13 mouse cellular contexts compared by ENCODE assay signal in genomic region chr2:174599071-174599635, GRCm38 (mm10). TPM values are rescaled to one million over a fixed set of nuclear protein-coding genes. Genes with fewer than 3 reads are reported as not detected.
DNase-seq lines count a peak whose midpoint lies in the region; ATAC-seq and TF ChIP-seq lines count a peak whose summit lies in the region.
"Had no signal": no experiment of that assay in that cellular context is flagged by ENCODE, and none has a peak within 500 bp of the region (broad histone marks: within the 10 kb centered on the region; RNA-seq: fewer than 3 reads in every experiment).

No protein-coding gene starts in this region.

- WGBS in kidney, embryonic 16.5 days: 72% methylated on average over 9 of the region's 9 CpGs
- WGBS in spleen, adult 2 months: 80% methylated on average over 9 of the region's 9 CpGs
- WGBS in midbrain, embryonic 13.5 days: 93% methylated on average over 9 of the region's 9 CpGs

- H3K9ac ChIP-seq in kidney, embryonic 16.5 days (replicated peaks; ENCODE audit: low read length): no peak overlapping the region
- H3K9ac ChIP-seq in midbrain, embryonic 13.5 days (replicated peaks): no peak overlapping the region
- H3K9ac ChIP-seq: forebrain, embryonic 15.5 days; liver, embryonic 12.5 days had no signal

- no peaks in the 10 kb centered on the region for H3K27me3 ChIP-seq in kidney, embryonic 16.5 days (ENCODE audit: insufficient read depth, low read length)
- H3K27me3 ChIP-seq in spleen, adult 2 months (ENCODE audit: control insufficient read depth, insufficient read depth, low read length): no peaks in the 10 kb centered on the region
- H3K27me3 ChIP-seq in midbrain, embryonic 13.5 days: no peaks in the 10 kb centered on the region
- H3K27me3 ChIP-seq: forebrain, embryonic 15.5 days had no signal

- peak overlapping the region; percentile 64 for H3K27ac ChIP-seq in kidney, embryonic 16.5 days (ENCODE audit: low read length)
- H3K27ac ChIP-seq in spleen, adult 2 months (ENCODE audit: insufficient read depth, low read length): peak overlapping the region; percentile 73
- H3K27ac ChIP-seq in midbrain, embryonic 13.5 days: no peak overlapping the region
- H3K27ac ChIP-seq: forebrain, embryonic 15.5 days; liver, embryonic 12.5 days had no signal

- H3K9me3 ChIP-seq in kidney, embryonic 16.5 days (ENCODE audit: low read length): no peaks in the 10 kb centered on the region
- no peaks in the 10 kb centered on the region for H3K9me3 ChIP-seq in midbrain, embryonic 13.5 days
- H3K9me3 ChIP-seq: forebrain, embryonic 15.5 days; liver, embryonic 12.5 days had no signal

- no peak for ATAC-seq in kidney, embryonic 16.5 days (ENCODE audit: low FRiP score, low TSS enrichment)
- no peak for ATAC-seq in midbrain, embryonic 13.5 days
- ATAC-seq: forebrain, embryonic 15.5 days; liver, embryonic 12.5 days had no signal

- DNase-seq in gastrocnemius, postnatal 14 days: peak; percentile 11
- no peak for DNase-seq in gastrocnemius, postnatal 25 days
- no peak for DNase-seq in kidney, postnatal 25 days
- DNase-seq in spleen, adult 2 months (ENCODE audit: low read depth in 1 of 2, low spot score in 2 of 2): no peak
- DNase-seq in spleen, postnatal 36 days (ENCODE audit: low spot score in 2 of 2): no peak
- no peak for DNase-seq in adrenal gland, postnatal 14 days
- DNase-seq: gastrocnemius, postnatal 36 days; kidney, adult 11 months had no signal

- TF ChIP-seq POLR2A in spleen, adult 2 months (IDR thresholded peaks at IDR 0.05; ENCODE audit: low read depth, low read length): no peak

- H3K4me1 ChIP-seq in kidney, embryonic 16.5 days (ENCODE audit: insufficient read depth, low read length): no peaks in the 10 kb centered on the region
- H3K4me1 ChIP-seq in spleen, adult 2 months (ENCODE audit: control insufficient read depth, insufficient read depth, insufficient read length): peaks cover 34% of the 10 kb centered on the region; the same call in 1 of the 2 replicates
- H3K4me1 ChIP-seq in midbrain, embryonic 13.5 days (replicated peaks): no peaks in the 10 kb centered on the region
- H3K4me1 ChIP-seq: forebrain, embryonic 15.5 days had no signal

- no peaks in the 10 kb centered on the region for H3K36me3 ChIP-seq in kidney, embryonic 16.5 days (ENCODE audit: insufficient read depth, low read length)
- no peaks in the 10 kb centered on the region for H3K36me3 ChIP-seq in spleen, adult 2 months (ENCODE audit: control insufficient read depth, insufficient read depth, low read length)
- H3K36me3 ChIP-seq in midbrain, embryonic 13.5 days: no peaks in the 10 kb centered on the region
- H3K36me3 ChIP-seq: forebrain, embryonic 15.5 days; liver, embryonic 12.5 days had no signal

- intact Hi-C loops in gastrocnemius, postnatal 14 days (cut with DNase I; ENCODE audit: low total_unique reads): no loop called here

- no peak for TF ChIP-seq CTCF in spleen, adult 2 months (IDR thresholded peaks at IDR 0.05; ENCODE audit: extremely low read depth, insufficient read depth, insufficient read length, insufficient replicate concordance)

- H3K4me2 ChIP-seq in kidney, embryonic 16.5 days (replicated peaks; ENCODE audit: low read depth, low read length): no peak overlapping the region
- H3K4me2 ChIP-seq in midbrain, embryonic 13.5 days (replicated peaks): no peak overlapping the region
- H3K4me2 ChIP-seq: forebrain, embryonic 15.5 days; liver, embryonic 12.5 days had no signal

- H3K4me3 ChIP-seq in kidney, embryonic 16.5 days (ENCODE audit: low read length): no peak overlapping the region
- peak overlapping the region; percentile 36; the same call in 1 of the 2 replicates for H3K4me3 ChIP-seq in spleen, adult 2 months (ENCODE audit: extremely low read depth, insufficient read depth, insufficient read length)
- H3K4me3 ChIP-seq in midbrain, embryonic 13.5 days (replicated peaks): no peak overlapping the region
- H3K4me3 ChIP-seq: forebrain, embryonic 15.5 days; liver, embryonic 12.5 days had no signal

RNA-seq across cellular contexts. Expression of gene Zfp831, which starts 44.2 kb away (rescaled TPM):
- under 1 TPM in 1 of 2 experiments, not detected in 1; 0.02 TPM for total RNA-seq in gastrocnemius, postnatal 14 days (2021)
- total RNA-seq in gastrocnemius, postnatal 25 days (2021): under 1 TPM in 1 of 2 experiments, not detected in 1; 0.03 TPM
- polyA plus RNA-seq in kidney, embryonic 16.5 days (2015; fragmentation: Nextera tagmentation; extraction: Ambion mirVana): 0.02 TPM in 1 of 2 replicates, not detected in the other
- polyA plus RNA-seq in spleen, adult 2 months (2012; rRNA removed): 6.7 and 6.9 TPM in 2 replicates
- total RNA-seq in adrenal gland, postnatal 14 days (2021): 0.19 and 2.0 TPM in 2 replicates
- 0.01 TPM in 1 of 2 replicates, not detected in the other for polyA plus RNA-seq in midbrain, embryonic 13.5 days (2015; fragmentation: Nextera tagmentation; extraction: Ambion mirVana)
- polyA plus RNA-seq: forebrain, embryonic 15.5 days; neural tube, embryonic 11.5 days had no signal
